Mouse (Mus musculus) hindbrain, embryonic 16.5 days (tissue): ENCODE data around the gene Fsd1. TPM values are rescaled to one million over a fixed set of nuclear protein-coding genes. Genes with fewer than 3 reads are reported as not detected.

Experiments
- ATAC-seq: fragments of 200-750 bp; cut with Nextera tagmentation; 2 replicates; pipeline ENCODE4 v1.8.0; 2017; ENCODE audit warnings: moderate TSS enrichment, moderate library complexity
- H3K27ac ChIP-seq: fragments of 300-500 bp; sonication (generic); 2 replicates; pipeline ENCODE4 v1.5.1; 2014; ENCODE audit warnings: low read depth, mild to moderate bottlenecking, control low read depth, low read length, moderate library complexity
- H3K27me3 ChIP-seq: fragments of 300-500 bp; sonication (generic); replicated peaks from 2 replicates; pipeline ENCODE4 v1.6.1; 2014; ENCODE audit warnings: low read length; ENCODE audit not compliant: control insufficient read depth, insufficient read depth
- H3K36me3 ChIP-seq: fragments of 300-500 bp; sonication (generic); 2 replicates; pipeline ENCODE4 v1.6.1; 2014; ENCODE audit warnings: mild to moderate bottlenecking, low read length, moderate library complexity, mixed read lengths; ENCODE audit not compliant: control insufficient read depth, insufficient read depth
- H3K4me1 ChIP-seq: fragments of 300-500 bp; sonication (generic); 2 replicates; pipeline ENCODE4 v1.6.1; 2014; ENCODE audit warnings: low read depth, low read length; ENCODE audit not compliant: control insufficient read depth, insufficient read depth
- H3K4me2 ChIP-seq: fragments of 300-500 bp; sonication (generic); 2 replicates; pipeline ENCODE4 v1.6.1; 2014; ENCODE audit warnings: mild to moderate bottlenecking, low read length, control low read depth, moderate library complexity
- H3K4me3 ChIP-seq: fragments of 300-500 bp; sonication (generic); 2 replicates; pipeline ENCODE4 v1.5.1; 2014; ENCODE audit warnings: mild to moderate bottlenecking, low read length, control low read depth, moderate library complexity
- H3K9ac ChIP-seq: fragments of 300-500 bp; sonication (generic); 2 replicates; pipeline ENCODE4 v1.6.1; 2014; ENCODE audit warnings: low read depth, mild to moderate bottlenecking, control low read depth, low read length, moderate library complexity
- H3K9me3 ChIP-seq: fragments of 300-500 bp; sonication (generic); 2 replicates; pipeline ENCODE4 v1.6.1; 2014; ENCODE audit warnings: mild to moderate bottlenecking, low read length, moderate library complexity; ENCODE audit not compliant: control insufficient read depth
- WGBS: fragments of 180-500 bp; shearing (Covaris S2); extraction: QIAGEN DNeasy Blood & Tissue Kit; methylation state at CpG from one replicate; pipeline ENCODE4 v1.1.7; 2014; 5-methylcytosine and 5-hydroxymethylcytosine counted together
- polyA plus RNA-seq: library from polyadenylated mRNA; unstranded; fragments of >200 nt; fragmentation: Nextera tagmentation; extraction: Ambion mirVana; gene quantifications from 2 replicates; pipeline ENCODE4 v1.2.1, GENCODE M21; 2015

The Fsd1 gene
- polyA plus RNA-seq, 1 experiment from 2014 or later: 252 TPM

DNA sequence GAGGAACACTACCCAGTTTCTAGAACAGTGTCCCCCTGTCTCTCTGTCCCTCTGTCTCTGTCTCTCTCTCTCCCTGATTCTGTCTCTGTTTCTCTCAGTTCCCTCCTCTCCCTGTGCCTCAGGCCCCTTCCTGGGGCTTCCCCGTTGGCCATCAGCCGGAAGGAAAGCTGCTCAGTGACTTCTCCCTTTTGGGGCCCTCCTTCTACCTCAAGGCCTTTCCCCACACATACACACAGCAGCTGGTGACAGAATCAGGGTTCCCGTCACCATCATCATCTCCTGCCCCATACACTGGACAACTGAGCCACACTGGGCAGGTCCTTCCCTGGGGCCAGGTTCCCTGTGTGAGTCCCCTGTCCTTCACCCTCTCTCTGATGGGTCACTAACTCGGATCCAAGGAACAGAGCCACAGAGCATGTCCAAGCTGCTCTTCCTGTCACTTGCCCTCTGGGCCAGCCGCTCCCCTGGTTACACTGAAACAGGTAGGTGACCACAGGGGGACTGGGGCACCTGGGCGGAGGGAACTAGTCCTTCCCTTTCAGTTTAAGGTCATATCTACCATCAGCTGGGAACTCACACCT, 33.8 kb upstream of the Fsd1 start, which contains the start of gene Ebi3:
Gene Ebi3, plus strand, starts transcription at position 194 of the 581 bp plus-strand sequence.
- 69% methylated on average over 6 of the region's 6 CpGs for WGBS

GRCm38 (mm10) chr17:55953751-55954150, 32.6 kb upstream of the Fsd1 start:
- WGBS: 78% methylated on average over 6 of the region's 6 CpGs
- H3K9ac ChIP-seq: no peak overlapping the region
- no peaks in the 10 kb centered on the region; the same call in 1 of the 2 replicates for H3K27me3 ChIP-seq
- peaks cover 17% of the 10 kb centered on the region for H3K4me1 ChIP-seq
- ATAC-seq: no peak
- no peaks in the 10 kb centered on the region for H3K36me3 ChIP-seq
- no peak overlapping the region for H3K27ac ChIP-seq
- no peak overlapping the region for H3K4me3 ChIP-seq
- no peak overlapping the region for H3K4me2 ChIP-seq
- H3K9me3 ChIP-seq: no peaks in the 10 kb centered on the region

More for the DNA sequence above, 33.8 kb upstream of the Fsd1 start, which contains the start of gene Ebi3:
- no peaks in the 10 kb centered on the region for H3K36me3 ChIP-seq
- ATAC-seq: no peak
- H3K4me3 ChIP-seq: no peak within 1 kb of the TSS
- H3K4me2 ChIP-seq: no peak within 1 kb of the TSS
- H3K9me3 ChIP-seq: no peaks in the 10 kb centered on the region
- peaks cover 11% of the 10 kb centered on the region for H3K4me1 ChIP-seq
- H3K27ac ChIP-seq: no peak within 1 kb of the TSS
- no peaks in the 10 kb centered on the region; the same call in 1 of the 2 replicates for H3K27me3 ChIP-seq
- H3K9ac ChIP-seq: no peak within 1 kb of the TSS

DNA sequence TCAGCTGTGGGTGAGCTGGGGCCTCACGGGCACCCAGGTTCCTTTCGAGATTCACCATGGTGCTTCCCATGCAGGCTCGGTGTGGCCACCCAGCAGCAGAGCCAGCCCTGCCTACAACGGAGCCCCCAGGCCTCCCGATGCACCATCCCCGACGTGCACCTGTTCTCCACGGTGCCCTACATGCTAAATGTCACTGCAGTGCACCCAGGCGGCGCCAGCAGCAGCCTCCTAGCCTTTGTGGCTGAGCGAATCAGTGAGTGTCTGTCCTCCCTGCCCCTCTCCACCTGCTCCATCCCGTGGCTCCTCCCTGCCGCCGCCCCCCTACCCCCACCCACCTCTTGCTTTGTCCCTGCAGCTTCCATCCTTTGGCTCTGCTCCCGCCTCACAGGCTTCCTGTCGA, 32.1 kb upstream of the Fsd1 start:
- no peaks in the 10 kb centered on the region for H3K9me3 ChIP-seq

GRCm38 (mm10) chr17:55956129-55956528, 30.2 kb upstream of the Fsd1 start:
- Histone ChIP-seq H3K27ac (peak overlapping the region; percentile 69), H3K4me2 (peak overlapping the region; percentile 81), H3K4me1 (peaks cover 25% of the 10 kb centered on the region), H3K27me3 (no peaks in the 10 kb centered on the region; the same call in 1 of the 2 replicates), H3K9ac (peak overlapping the region; percentile 70), H3K36me3 (no peaks in the 10 kb centered on the region), H3K9me3 (no peaks in the 10 kb centered on the region), H3K4me3 (peak overlapping the region; percentile 60)
- ATAC-seq: peak; percentile 55
- 1% methylated on average over 26 of the region's 26 CpGs for WGBS

More for the DNA sequence above, 32.1 kb upstream of the Fsd1 start:
- Histone ChIP-seq H3K4me2 (no peak overlapping the region), H3K27ac (no peak overlapping the region), H3K4me1 (peaks cover 17% of the 10 kb centered on the region), H3K4me3 (no peak overlapping the region), H3K9ac (no peak overlapping the region), H3K27me3 (no peaks in the 10 kb centered on the region; the same call in 1 of the 2 replicates), H3K36me3 (no peaks in the 10 kb centered on the region)
- ATAC-seq: no peak
- 35% methylated on average over 16 of the region's 16 CpGs for WGBS

- Histone ChIP-seq H3K27me3 (no peaks in the 10 kb centered on the region; the same call in 1 of the 2 replicates), H3K9ac (peak overlapping the region; percentile 70), H3K4me3 (peak overlapping the region; percentile 60), H3K9me3 (no peaks in the 10 kb centered on the region), H3K4me2 (peak overlapping the region; percentile 81), H3K36me3 (no peaks in the 10 kb centered on the region), H3K4me1 (peaks cover 25% of the 10 kb centered on the region), H3K27ac (peak overlapping the region; percentile 69)
- 33% methylated on average over 6 of the region's 6 CpGs for WGBS
- ATAC-seq: no peak
These were observed 29.7 kb upstream of the Fsd1 start for GRCm38 (mm10) chr17:55956591-55956990.

DNA sequence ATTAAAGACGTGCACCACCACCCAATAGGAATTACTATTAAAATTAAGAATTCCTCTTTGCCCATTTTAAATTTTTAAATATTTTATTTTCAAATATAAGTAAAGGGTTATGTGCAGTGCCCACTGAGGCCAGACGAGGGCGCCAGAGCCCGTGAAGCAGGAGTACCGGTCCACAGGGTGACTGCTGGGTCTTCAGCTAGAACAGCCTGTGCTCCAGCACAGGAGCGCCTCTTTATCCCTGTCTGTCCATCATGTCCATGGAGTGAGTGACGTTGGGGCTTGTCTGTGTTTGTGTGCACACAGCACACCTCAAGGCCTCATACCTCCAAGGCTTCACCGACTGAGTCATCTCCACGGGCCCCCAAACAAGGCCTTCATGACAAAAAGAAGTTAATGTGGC, 29.1 kb upstream of the Fsd1 start:
- Histone ChIP-seq H3K4me3 (no peak overlapping the region), H3K27ac (no peak overlapping the region), H3K9ac (0 out of 2 replicates have a peak overlapping the region, but pooled peaks have one; percentile 2)

GRCm38 (mm10) chr17:55957726-55958583, 28.4 kb upstream of the Fsd1 start:
- Histone ChIP-seq H3K36me3 (peaks cover 6% of the 10 kb centered on the region; the same call in 1 of the 2 replicates), H3K9ac (peak overlapping the region; percentile 61), H3K4me1 (peaks cover 25% of the 10 kb centered on the region), H3K9me3 (no peaks in the 10 kb centered on the region), H3K4me3 (peak overlapping the region; percentile 58), H3K4me2 (peak overlapping the region; percentile 75), H3K27me3 (no peaks in the 10 kb centered on the region; the same call in 1 of the 2 replicates), H3K27ac (peak overlapping the region; percentile 62)
- WGBS: 79% methylated on average over 13 of the region's 13 CpGs
- ATAC-seq: no peak

More for the DNA sequence above, 29.1 kb upstream of the Fsd1 start:
- peak overlapping the region; percentile 81 for H3K4me2 ChIP-seq
- H3K9me3 ChIP-seq: no peaks in the 10 kb centered on the region
- 15% methylated on average over 9 of the region's 9 CpGs for WGBS
- ATAC-seq: no peak
- 0 out of 2 replicates have a peak, but pooled peaks cover 2% of the 10 kb centered on the region for H3K36me3 ChIP-seq
- H3K4me1 ChIP-seq: peaks cover 25% of the 10 kb centered on the region
- no peaks in the 10 kb centered on the region; the same call in 1 of the 2 replicates for H3K27me3 ChIP-seq

DNA sequence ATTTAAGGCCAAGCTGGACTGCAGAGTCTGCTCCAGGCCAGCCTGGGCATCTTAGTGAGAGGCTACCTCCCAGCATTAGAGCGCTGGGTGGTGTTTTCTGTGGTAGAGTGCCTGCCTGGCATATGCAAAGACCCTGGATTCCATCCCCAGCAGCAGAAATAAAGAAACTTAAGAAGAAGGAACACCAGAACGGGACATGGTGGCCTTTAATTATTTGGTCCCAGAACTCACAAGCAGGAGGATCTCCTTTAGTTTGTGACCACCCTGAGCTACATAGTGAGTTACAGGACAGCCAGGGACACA, 27.8 kb upstream of the Fsd1 start:
- ATAC-seq: no peak
- Histone ChIP-seq H3K9me3 (no peaks in the 10 kb centered on the region), H3K4me2 (peak overlapping the region; percentile 75), H3K27me3 (no peaks in the 10 kb centered on the region; the same call in 1 of the 2 replicates), H3K4me1 (peaks cover 25% of the 10 kb centered on the region), H3K27ac (peak overlapping the region; percentile 62), H3K9ac (peak overlapping the region; percentile 61), H3K4me3 (peak overlapping the region; percentile 58), H3K36me3 (peaks cover 9% of the 10 kb centered on the region; the same call in 1 of the 2 replicates)
- 14% methylated on average over 2 of the region's 2 CpGs for WGBS
